Mouse (Mus musculus): ENCODE results near the gene Ankrd33b. TPM values are rescaled to one million over a fixed set of nuclear protein-coding genes. Genes with fewer than 3 reads are reported as not detected.

Gene Ankrd33b
- polyA plus RNA-seq, 1 experiment: 26.0 TPM

DNA sequence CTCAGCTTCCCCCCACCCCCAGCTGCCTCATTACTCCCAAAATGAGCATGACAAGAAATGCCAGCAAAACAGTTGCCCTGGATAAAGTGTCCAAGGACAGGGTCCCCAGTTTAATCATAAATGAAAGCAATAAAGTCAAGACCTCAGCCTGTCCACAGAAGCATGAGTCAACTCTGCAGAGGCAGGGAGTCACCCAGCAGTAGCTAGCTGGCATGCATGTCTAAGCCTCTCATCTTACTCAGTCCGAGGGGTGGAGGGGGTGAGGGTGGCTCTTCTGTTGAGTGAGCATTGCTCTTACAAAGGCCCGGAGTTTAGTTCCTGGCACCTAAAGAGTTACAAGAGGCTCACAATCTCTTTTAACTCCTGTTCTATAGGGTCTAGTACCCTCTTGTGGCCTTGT is 55.5 kb downstream of the Ankrd33b start:
- no peak for DNase-seq (ENCODE audit: extremely low spot score in 1 of 2, low spot score in 1 of 2)

DNA sequence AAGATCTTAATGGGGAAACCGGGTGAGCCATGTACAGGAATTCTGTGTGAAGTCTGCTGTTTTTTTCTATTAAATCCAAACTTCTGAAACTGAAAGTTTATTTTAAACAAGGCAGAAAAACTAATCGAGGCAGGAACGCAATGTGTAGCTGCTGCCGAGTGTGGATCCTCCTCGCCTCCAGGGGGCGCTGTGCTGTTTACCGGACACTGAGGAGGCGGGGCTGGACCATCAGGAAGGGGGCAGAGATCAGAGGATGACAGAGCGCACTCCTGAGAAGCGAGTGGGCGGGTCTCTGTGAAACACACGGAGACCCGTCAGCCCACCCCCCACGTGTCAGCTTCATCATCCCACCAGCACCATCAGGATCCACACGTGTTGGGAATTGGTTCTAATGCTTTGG is 58.0 kb downstream of the Ankrd33b start:
- DNase-seq (ENCODE audit: extremely low spot score in 1 of 2, low spot score in 1 of 2): no peak

- DNase-seq (ENCODE audit: extremely low spot score in 1 of 2, low spot score in 1 of 2): no peak
Observed at GRCm38 (mm10) chr15:31306726-31307125, 60.8 kb downstream of the Ankrd33b start.

DNA sequence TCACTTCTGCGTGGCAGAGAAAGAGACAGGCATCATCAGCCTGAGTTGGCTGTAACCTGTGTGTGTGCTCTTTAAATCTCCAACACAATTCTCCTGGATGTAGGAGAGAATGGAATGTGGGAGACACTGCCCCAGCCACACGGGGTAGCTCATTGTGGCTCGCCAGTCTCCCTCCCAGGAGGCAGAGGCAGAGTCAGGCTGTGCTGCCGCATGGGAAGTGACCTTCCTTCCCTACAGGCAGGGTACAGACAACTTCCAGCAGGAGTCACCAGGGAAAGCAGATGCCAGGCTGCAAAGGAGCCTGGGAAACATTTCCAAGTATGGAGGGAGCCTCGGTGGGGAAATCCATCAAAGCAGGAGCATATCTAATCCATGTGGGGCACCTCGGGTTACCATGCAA is 62.3 kb downstream of the Ankrd33b start:
- no peak for DNase-seq (ENCODE audit: extremely low spot score in 1 of 2, low spot score in 1 of 2)

- no peak for DNase-seq (ENCODE audit: extremely low spot score in 1 of 2, low spot score in 1 of 2)
Observed at GRCm38 (mm10) chr15:31304302-31304701, 63.2 kb downstream of the Ankrd33b start.

- no peak for DNase-seq (ENCODE audit: extremely low spot score in 1 of 2, low spot score in 1 of 2)
Observed at GRCm38 (mm10) chr15:31302293-31302990, 65.1 kb downstream of the Ankrd33b start.

- DNase-seq (ENCODE audit: extremely low spot score in 1 of 2, low spot score in 1 of 2): no peak
Observed at GRCm38 (mm10) chr15:31299258-31299917, 68.1 kb downstream of the Ankrd33b start.

GRCm38 (mm10) chr15:31297777-31298137 is 69.8 kb downstream of the Ankrd33b start:
- DNase-seq (ENCODE audit: extremely low spot score in 1 of 2, low spot score in 1 of 2): no peak

DNA sequence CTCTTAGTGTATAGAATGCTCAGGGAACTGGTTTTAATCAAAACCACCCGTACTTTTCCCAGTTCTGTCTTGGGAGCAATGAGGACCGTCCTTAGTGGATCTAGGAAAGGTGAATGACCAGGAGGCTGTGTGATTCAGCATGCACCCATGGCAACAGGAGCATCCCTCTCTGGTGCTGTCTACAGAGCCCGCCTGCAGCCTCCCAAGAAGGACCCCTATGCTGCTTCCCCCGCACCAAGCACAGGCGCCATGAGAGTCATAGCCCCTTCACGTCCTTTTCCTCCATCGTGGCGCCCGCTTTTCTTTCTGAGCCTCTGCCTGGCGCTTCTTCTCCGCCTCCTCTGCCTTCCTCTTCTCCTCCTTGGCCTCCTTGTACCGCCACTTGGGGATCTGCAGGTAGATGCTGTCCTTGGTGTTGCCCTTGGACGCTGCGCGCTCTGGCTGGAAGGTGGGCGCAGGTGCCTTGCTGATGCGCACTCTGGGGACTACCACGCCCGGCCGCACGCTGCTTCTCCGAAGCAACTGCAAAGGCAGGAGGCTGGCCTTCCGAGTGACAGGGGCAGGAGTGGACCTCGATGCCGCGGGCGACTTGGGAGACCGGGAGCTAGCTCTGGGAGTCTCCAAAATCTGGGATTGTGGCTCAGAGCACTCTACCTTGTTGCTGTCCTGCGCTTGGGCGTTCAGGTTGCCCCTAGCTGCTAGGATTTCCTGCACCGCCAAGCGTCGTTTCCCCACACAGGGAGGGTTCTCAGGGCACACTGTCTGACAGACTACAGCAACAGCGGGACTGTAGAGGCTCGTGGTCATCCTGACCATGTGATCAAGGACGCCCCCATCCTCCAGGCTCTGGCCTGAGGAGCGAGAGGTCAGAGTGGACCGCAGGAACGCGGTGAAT is 70.4 kb downstream of the Ankrd33b start:
- DNase-seq (ENCODE audit: extremely low spot score in 1 of 2, low spot score in 1 of 2): no peak

- DNase-seq (ENCODE audit: extremely low spot score in 1 of 2, low spot score in 1 of 2): no peak
Observed at GRCm38 (mm10) chr15:31294311-31294710, 73.2 kb downstream of the Ankrd33b start.

GRCm38 (mm10) chr15:31292627-31293026 is 74.9 kb downstream of the Ankrd33b start:
- no peak for DNase-seq (ENCODE audit: extremely low spot score in 1 of 2, low spot score in 1 of 2)

DNA sequence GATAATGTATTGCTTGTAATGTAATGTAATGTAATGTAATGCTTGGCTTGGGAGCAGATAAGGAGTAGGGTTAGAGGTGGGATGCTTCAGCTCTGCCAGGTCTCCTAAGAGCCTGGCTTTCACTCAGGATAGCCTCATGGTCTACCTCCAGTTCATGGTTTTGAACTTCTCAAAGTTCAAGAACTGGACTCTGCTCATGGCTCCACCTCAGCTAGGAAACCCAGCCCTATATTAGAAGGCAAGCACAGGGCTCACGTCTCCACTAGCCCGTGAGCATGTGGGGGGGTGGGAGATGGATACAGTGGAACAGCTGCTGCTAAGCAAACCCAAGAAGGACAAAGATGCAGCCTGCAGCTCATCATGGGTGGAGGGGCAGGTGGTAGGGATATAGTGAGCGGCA is 81.8 kb downstream of the Ankrd33b start:
- DNase-seq (ENCODE audit: extremely low spot score in 1 of 2, low spot score in 1 of 2): no peak

- DNase-seq (ENCODE audit: extremely low spot score in 1 of 2, low spot score in 1 of 2): no peak
Observed at GRCm38 (mm10) chr15:31284922-31285631, 82.4 kb downstream of the Ankrd33b start.

DNA sequence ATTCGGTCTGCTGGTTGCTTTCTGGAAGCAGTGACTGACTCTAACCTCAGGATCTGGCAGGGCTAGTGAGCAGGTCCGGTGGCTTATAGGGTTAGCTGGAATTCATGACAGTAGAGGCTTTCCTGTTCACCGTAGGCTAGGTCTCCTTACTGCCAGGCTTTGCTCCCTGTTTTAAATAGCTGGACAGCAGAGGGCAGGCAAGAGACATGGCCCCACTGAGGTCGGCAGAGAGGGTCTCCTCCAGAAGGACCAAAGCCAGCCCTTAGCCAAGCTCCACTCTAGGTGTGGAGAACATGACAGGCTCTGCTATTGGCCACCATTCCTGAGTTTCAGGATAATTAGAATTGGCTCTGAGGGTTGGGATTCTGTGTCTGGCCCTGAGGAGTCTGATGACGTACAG is 83.4 kb downstream of the Ankrd33b start:
- no peak for DNase-seq (ENCODE audit: extremely low spot score in 1 of 2, low spot score in 1 of 2)

- no peak for DNase-seq (ENCODE audit: extremely low spot score in 1 of 2, low spot score in 1 of 2)
Observed at GRCm38 (mm10) chr15:31282353-31282752, 85.2 kb downstream of the Ankrd33b start.

DNA sequence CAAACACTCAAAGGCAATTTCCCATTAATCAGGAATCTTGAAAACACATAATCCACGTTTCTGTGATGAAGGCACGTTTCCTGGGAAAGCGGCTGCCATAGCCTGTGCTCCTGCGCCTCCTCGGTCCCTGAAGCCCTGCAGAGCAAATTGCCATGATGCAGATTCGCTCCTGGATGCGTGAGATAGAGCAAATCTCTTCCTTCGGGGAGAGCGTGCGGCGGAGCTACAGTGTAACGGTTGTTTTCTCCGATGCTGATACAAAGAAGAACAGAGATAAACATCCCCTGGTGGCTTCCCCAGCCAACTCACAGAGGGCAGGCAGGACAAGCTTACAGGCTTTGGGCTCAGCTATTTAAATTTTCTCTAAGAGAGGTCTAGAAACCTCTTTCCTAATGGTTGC is 85.7 kb downstream of the Ankrd33b start:
- DNase-seq (ENCODE audit: extremely low spot score in 1 of 2, low spot score in 1 of 2): no peak

DNA sequence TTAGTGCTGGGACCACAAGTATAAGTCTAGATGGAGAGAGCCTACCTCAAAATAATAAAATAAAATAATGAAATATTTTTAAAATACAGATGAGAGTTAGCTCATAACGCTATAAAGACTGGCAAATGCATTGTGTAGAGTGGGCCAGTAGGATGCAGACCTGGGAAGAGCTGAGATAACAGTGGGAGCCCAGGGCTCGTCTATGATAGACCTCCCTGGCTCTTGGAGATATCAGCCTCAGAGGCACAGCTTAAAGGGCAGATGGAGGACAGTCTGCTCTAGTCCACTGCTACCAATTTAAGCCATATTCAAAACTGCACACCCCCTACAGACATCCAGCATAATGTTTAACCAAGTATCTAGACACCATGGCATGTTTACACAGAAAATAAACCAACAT is 86.8 kb downstream of the Ankrd33b start:
- DNase-seq (ENCODE audit: extremely low spot score in 1 of 2, low spot score in 1 of 2): no peak

GRCm38 (mm10) chr15:31280059-31280458 is 87.5 kb downstream of the Ankrd33b start:
- DNase-seq (ENCODE audit: extremely low spot score in 1 of 2, low spot score in 1 of 2): no peak

GRCm38 (mm10) chr15:31279577-31280004 is 87.9 kb downstream of the Ankrd33b start:
- no peak for DNase-seq (ENCODE audit: extremely low spot score in 1 of 2, low spot score in 1 of 2)

- no peak for DNase-seq (ENCODE audit: extremely low spot score in 1 of 2, low spot score in 1 of 2)
Observed at GRCm38 (mm10) chr15:31279120-31279519, 88.4 kb downstream of the Ankrd33b start.

DNA sequence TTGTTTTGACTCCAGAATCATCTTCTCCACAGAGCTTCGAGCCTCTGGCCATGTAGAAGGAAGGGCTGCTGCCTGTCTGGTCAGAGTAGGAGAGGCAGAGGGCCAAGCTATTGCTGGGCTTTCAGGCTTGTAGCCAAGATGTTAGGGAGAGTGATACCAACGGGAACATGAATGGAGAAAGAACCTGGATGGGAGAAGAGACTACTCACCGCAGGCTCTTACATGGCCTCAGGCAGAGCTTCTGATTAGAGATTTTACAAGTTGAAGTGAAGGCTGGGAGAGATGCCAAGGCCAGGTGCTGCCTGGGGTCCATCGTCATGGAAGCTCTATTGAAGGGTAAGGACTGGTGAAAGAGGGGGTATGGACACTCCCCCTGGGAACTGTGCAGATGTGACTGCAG is 89.4 kb downstream of the Ankrd33b start:
- no peak for DNase-seq (ENCODE audit: extremely low spot score in 1 of 2, low spot score in 1 of 2)

Measured in frontal cortex, adult 2 months (tissue).